Mouse (Mus musculus): ENCODE data around the gene Col16a1. TPM values are rescaled to one million over a fixed set of nuclear protein-coding genes. Genes with fewer than 3 reads are reported as not detected.

Col16a1 gene
- polyA plus RNA-seq (2015; fragmentation: Nextera tagmentation; extraction: Ambion mirVana): 3.0 and 3.1 TPM in 2 replicates

DNA sequence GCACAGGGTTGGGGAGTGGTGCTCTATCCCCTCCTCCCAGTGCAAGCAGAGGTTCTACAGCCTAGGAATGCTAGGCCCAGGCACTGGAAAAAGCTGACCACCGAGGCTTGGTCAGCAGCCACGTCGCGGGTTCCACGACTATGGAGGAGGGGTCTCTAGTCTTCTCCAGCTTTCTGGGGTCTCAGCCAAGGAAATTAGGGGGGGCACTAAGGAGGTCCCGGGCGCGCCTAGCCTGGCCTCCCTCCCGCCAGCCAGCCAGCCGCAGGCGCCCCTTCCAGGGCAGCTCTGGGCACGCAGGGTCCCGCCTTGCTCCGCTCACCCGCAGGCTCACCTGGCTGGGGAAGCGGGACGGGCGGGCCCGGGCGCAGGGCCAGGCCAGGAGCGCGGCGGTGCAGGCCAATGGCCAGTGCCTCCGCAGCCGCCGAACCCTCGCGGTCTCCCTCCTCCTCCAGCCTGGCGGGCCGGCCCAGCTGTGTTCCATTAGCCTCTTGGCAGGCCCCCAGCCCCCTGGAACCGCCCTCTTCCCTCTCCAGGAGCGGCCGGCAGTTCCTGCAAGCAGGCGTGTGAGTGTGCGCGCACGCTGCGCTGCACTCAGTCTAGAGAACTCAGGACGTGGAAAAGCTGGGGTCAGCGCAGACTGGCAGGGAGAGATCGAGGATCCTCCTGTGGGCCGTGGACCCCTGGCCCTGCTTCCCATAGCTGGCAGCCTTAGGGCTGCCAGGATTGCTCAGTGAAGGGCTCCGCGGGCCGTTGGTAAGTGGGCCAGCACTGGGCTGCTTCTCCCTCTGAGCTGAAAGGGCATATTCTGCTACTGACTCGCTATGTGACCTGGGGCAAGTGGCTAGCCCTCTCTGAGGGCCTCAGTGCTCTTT lies at the start of gene Col16a1:
Col16a1 (plus strand) TSS at position 510 of the 872 bp plus-strand sequence.
- whole genome bisulfite sequencing (ENCODE audit: insufficient replicate concordance): 6% methylated on average over 45 of the region's 46 CpGs
- ATAC-seq (ENCODE audit: low read depth): peak; percentile 27; the same call in 1 of the 2 replicates

DNA sequence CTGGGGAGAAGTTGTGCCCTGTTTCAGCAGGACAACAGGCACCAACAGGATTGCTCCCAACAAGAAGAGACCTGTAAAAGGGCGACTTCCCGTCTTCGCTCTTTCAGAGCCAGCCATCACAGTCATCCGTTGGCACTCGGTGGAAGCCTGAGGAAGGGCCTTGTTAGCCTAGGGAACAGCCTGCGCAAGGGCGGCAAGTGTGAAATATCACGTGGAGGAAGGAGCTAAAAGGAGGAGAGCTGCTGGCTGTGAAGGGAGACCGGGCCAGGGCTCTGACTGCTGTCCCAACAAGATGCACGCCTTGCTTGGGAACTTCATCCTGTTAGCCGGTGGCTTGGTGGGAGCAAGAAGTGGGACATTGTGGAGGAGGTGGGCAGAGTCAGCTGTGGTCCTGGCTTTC lies 49.5 kb upstream of the Col16a1 start:
- Histone ChIP-seq H3K27me3 (ENCODE audit: control insufficient read depth, insufficient read depth, low read depth, low read length) (no peaks in the 10 kb centered on the region; the same call in 1 of the 2 replicates), H3K36me3 (ENCODE audit: control insufficient read depth, insufficient read depth) (no peaks in the 10 kb centered on the region), H3K9me3 (replicated peaks; ENCODE audit: control insufficient read depth, low read length) (no peaks in the 10 kb centered on the region), H3K27ac (ENCODE audit: low read length) (no peak overlapping the region), H3K9ac (ENCODE audit: low read depth, low read length) (no peak overlapping the region), H3K4me1 (ENCODE audit: control insufficient read depth, low read depth, low read length) (no peaks in the 10 kb centered on the region), H3K4me2 (ENCODE audit: low read depth, low read length) (no peak overlapping the region), H3K4me3 (ENCODE audit: low read depth, low read length) (no peak overlapping the region)
- 47% methylated on average over 11 of the region's 11 CpGs for WGBS (ENCODE audit: insufficient replicate concordance)
- no peak for ATAC-seq (ENCODE audit: low read depth)

More for the DNA sequence above, at the start of gene Col16a1:
- Histone ChIP-seq H3K4me3 (ENCODE audit: low read depth, low read length) (peak within 1 kb of the TSS; percentile 16; the same call in 1 of the 2 replicates), H3K36me3 (ENCODE audit: control insufficient read depth, insufficient read depth) (no peaks in the 10 kb centered on the region), H3K9ac (ENCODE audit: low read depth, low read length) (peak within 1 kb of the TSS; percentile 26; the same call in 1 of the 2 replicates), H3K4me1 (ENCODE audit: control insufficient read depth, low read depth, low read length) (no peaks in the 10 kb centered on the region), H3K9me3 (replicated peaks; ENCODE audit: control insufficient read depth, low read length) (no peaks in the 10 kb centered on the region), H3K27ac (ENCODE audit: low read length) (no peak within 1 kb of the TSS), H3K4me2 (ENCODE audit: low read depth, low read length) (peak within 1 kb of the TSS; percentile 35; the same call in 1 of the 2 replicates), H3K27me3 (ENCODE audit: control insufficient read depth, insufficient read depth, low read depth, low read length) (peaks cover 11% of the 10 kb centered on the region)

DNA sequence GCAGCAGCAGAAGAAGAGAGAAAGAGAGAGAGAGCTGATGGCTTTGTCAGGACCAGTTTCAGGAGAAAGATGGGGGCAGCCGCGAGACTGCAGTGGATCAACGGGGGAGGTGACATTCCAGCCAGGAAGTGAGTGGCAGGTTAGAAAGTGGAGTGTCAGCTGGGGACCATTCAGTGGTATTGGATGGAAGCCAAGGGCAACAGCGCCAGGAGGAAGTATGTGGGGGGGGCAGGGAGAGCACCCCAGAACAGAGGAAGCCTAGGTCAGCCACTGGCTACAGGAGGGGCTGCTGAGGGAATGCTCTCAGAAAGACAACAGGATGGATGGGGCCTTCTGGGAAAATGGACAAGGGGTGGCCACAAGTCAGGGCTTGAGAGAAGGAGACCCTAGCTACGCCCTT lies 45.9 kb upstream of the Col16a1 start:
- no peaks in the 10 kb centered on the region for H3K36me3 ChIP-seq (ENCODE audit: control insufficient read depth, insufficient read depth)
- ATAC-seq (ENCODE audit: low read depth): no peak
- no peaks in the 10 kb centered on the region; the same call in 1 of the 2 replicates for H3K4me1 ChIP-seq (ENCODE audit: control insufficient read depth, low read depth, low read length)
- H3K27me3 ChIP-seq (ENCODE audit: control insufficient read depth, insufficient read depth, low read depth, low read length): peaks cover 8% of the 10 kb centered on the region
- no peak overlapping the region for H3K9ac ChIP-seq (ENCODE audit: low read depth, low read length)
- H3K9me3 ChIP-seq (replicated peaks; ENCODE audit: control insufficient read depth, low read length): no peaks in the 10 kb centered on the region
- H3K27ac ChIP-seq (ENCODE audit: low read length): no peak overlapping the region
- no peak overlapping the region for H3K4me3 ChIP-seq (ENCODE audit: low read depth, low read length)
- H3K4me2 ChIP-seq (ENCODE audit: low read depth, low read length): no peak overlapping the region
- 23% methylated on average over 5 of the region's 5 CpGs for WGBS (ENCODE audit: insufficient replicate concordance)

DNA sequence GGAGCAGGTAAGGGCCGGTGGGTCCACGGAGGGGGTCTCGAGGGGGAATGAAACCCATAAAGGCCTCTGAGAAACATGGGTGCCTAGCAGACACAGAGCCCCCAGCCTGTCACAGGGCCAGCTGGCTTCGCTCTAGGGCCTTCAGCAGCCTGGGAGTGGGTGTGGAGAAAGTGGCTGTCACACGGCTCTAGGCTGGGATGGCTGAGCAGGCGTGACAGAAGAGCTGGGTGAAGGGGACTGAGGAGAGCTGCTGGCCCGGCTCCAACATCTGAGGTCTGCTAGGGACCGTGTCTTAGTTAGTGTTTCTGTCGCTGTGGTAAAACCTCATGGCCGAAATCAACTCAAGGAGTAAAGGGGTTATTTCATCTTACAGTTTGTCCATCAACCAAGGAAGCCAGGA lies 45.5 kb upstream of the Col16a1 start:
- Histone ChIP-seq H3K36me3 (ENCODE audit: control insufficient read depth, insufficient read depth) (no peaks in the 10 kb centered on the region), H3K27me3 (ENCODE audit: control insufficient read depth, insufficient read depth, low read depth, low read length) (peaks cover 11% of the 10 kb centered on the region), H3K27ac (ENCODE audit: low read length) (no peak overlapping the region), H3K4me1 (ENCODE audit: control insufficient read depth, low read depth, low read length) (no peaks in the 10 kb centered on the region; the same call in 1 of the 2 replicates), H3K9me3 (replicated peaks; ENCODE audit: control insufficient read depth, low read length) (no peaks in the 10 kb centered on the region), H3K9ac (ENCODE audit: low read depth, low read length) (no peak overlapping the region), H3K4me2 (ENCODE audit: low read depth, low read length) (no peak overlapping the region), H3K4me3 (ENCODE audit: low read depth, low read length) (no peak overlapping the region)
- WGBS (ENCODE audit: insufficient replicate concordance): 50% methylated on average over 10 of the region's 10 CpGs
- no peak for ATAC-seq (ENCODE audit: low read depth)

DNA sequence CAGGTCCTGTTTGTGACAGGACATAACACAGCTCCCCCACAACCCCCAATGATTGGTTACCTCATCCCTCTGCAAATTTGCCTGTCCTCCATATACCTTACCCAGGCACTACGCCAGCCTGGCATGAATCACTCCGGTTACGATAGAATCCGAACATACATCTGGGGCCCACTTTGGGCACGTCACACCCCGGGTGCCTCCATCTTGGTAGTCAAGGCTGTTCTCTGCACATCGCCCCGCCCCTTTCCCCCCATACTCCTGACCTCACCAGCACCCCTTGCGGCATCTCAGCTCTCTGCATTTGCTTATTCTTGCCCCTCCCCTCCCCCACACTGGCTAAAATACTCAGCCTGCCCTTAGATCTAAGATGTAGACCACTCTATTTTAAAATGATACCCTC lies 42.0 kb upstream of the Col16a1 start:
- H3K4me2 ChIP-seq (ENCODE audit: low read depth, low read length): no peak overlapping the region
- no peak overlapping the region for H3K27ac ChIP-seq (ENCODE audit: low read length)
- H3K4me1 ChIP-seq (ENCODE audit: control insufficient read depth, low read depth, low read length): no peaks in the 10 kb centered on the region; the same call in 1 of the 2 replicates
- ATAC-seq (ENCODE audit: low read depth): no peak
- 49% methylated on average over 9 of the region's 9 CpGs for WGBS (ENCODE audit: insufficient replicate concordance)
- no peaks in the 10 kb centered on the region for H3K9me3 ChIP-seq (replicated peaks; ENCODE audit: control insufficient read depth, low read length)
- H3K27me3 ChIP-seq (ENCODE audit: control insufficient read depth, insufficient read depth, low read depth, low read length): peaks cover 22% of the 10 kb centered on the region
- no peak overlapping the region for H3K9ac ChIP-seq (ENCODE audit: low read depth, low read length)
- H3K4me3 ChIP-seq (ENCODE audit: low read depth, low read length): no peak overlapping the region
- H3K36me3 ChIP-seq (ENCODE audit: control insufficient read depth, insufficient read depth): no peaks in the 10 kb centered on the region

DNA sequence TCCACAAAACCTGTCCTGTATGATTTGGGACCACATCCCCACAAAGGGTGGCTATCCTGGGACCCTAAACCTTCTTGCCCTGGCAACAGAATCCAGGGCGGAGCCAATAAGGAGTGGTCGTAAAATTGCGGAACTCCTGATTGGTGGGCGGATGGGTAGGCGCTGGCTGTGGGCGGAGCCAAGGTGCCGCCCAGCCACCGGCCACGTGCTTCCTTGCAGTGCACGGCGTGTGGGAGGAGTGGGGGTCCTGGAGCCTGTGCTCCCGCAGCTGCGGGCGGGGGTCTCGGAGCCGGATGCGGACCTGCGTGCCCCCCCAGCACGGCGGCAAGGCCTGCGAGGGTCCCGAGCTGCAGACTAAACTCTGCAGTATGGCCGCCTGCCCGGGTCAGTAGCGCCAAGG lies 41.1 kb upstream of the Col16a1 start:
- 13% methylated on average over 25 of the region's 25 CpGs for WGBS (ENCODE audit: insufficient replicate concordance)
- Histone ChIP-seq H3K4me2 (ENCODE audit: low read depth, low read length) (peak overlapping the region; percentile 34), H3K27me3 (ENCODE audit: control insufficient read depth, insufficient read depth, low read depth, low read length) (peaks cover 22% of the 10 kb centered on the region), H3K36me3 (ENCODE audit: control insufficient read depth, insufficient read depth) (no peaks in the 10 kb centered on the region), H3K4me3 (ENCODE audit: low read depth, low read length) (no peak overlapping the region), H3K9ac (ENCODE audit: low read depth, low read length) (no peak overlapping the region), H3K9me3 (replicated peaks; ENCODE audit: control insufficient read depth, low read length) (no peaks in the 10 kb centered on the region), H3K4me1 (ENCODE audit: control insufficient read depth, low read depth, low read length) (no peaks in the 10 kb centered on the region; the same call in 1 of the 2 replicates), H3K27ac (ENCODE audit: low read length) (no peak overlapping the region)
- no peak for ATAC-seq (ENCODE audit: low read depth)

DNA sequence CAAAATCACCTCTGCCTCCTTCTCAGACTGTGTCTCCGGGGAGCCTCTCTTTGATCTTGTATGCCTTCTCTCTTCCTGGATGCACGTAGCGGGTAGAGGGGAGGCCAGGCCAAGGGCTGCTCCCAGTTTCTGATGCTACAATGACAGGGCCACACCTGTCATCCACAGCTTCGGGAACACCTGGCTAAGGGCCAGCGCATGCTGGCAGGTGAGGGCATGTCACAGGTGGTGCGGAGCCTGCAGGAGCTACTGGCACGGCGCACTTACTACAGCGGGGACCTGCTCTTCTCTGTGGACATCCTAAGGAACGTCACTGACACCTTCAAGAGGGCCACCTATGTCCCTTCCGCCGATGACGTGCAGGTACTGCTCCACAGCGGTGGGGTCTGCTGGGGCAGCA lies 38.6 kb upstream of the Col16a1 start:
- H3K27me3 ChIP-seq (ENCODE audit: control insufficient read depth, insufficient read depth, low read depth, low read length): peaks cover 24% of the 10 kb centered on the region
- H3K9ac ChIP-seq (ENCODE audit: low read depth, low read length): no peak overlapping the region
- H3K4me2 ChIP-seq (ENCODE audit: low read depth, low read length): no peak overlapping the region
- H3K27ac ChIP-seq (ENCODE audit: low read length): no peak overlapping the region
- WGBS (ENCODE audit: insufficient replicate concordance): 59% methylated on average over 14 of the region's 14 CpGs
- no peak for ATAC-seq (ENCODE audit: low read depth)
- H3K4me1 ChIP-seq (ENCODE audit: control insufficient read depth, low read depth, low read length): no peaks in the 10 kb centered on the region; the same call in 1 of the 2 replicates
- H3K4me3 ChIP-seq (ENCODE audit: low read depth, low read length): no peak overlapping the region
- H3K9me3 ChIP-seq (replicated peaks; ENCODE audit: control insufficient read depth, low read length): no peaks in the 10 kb centered on the region
- no peaks in the 10 kb centered on the region for H3K36me3 ChIP-seq (ENCODE audit: control insufficient read depth, insufficient read depth)

DNA sequence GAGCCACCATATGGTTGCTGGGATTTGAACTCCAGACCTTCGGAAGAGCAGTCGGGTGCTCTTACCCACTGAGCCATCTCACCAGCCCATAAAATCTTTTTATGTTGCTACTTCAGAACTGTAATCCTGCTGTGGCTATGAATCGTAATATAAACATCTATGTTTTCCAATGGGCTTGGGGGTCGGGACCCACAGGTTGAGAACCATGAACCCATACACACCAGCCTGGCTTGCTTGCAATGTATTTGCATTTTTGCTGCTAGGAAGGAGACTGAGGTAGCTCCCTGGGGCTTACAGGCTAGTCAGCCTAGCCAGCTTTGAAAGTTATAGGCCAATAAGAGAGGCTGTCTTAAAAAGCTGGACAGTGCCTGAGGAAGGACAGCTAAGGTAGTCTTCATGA lies 36.9 kb upstream of the Col16a1 start:
- H3K4me2 ChIP-seq (ENCODE audit: low read depth, low read length): no peak overlapping the region
- H3K9ac ChIP-seq (ENCODE audit: low read depth, low read length): no peak overlapping the region
- no peak overlapping the region for H3K4me3 ChIP-seq (ENCODE audit: low read depth, low read length)
- no peaks in the 10 kb centered on the region for H3K9me3 ChIP-seq (replicated peaks; ENCODE audit: control insufficient read depth, low read length)
- 63% methylated on average over 4 of the region's 4 CpGs for WGBS (ENCODE audit: insufficient replicate concordance)
- no peak for ATAC-seq (ENCODE audit: low read depth)
- no peaks in the 10 kb centered on the region; the same call in 1 of the 2 replicates for H3K4me1 ChIP-seq (ENCODE audit: control insufficient read depth, low read depth, low read length)
- H3K27ac ChIP-seq (ENCODE audit: low read length): no peak overlapping the region
- H3K27me3 ChIP-seq (ENCODE audit: control insufficient read depth, insufficient read depth, low read depth, low read length): peaks cover 21% of the 10 kb centered on the region
- H3K36me3 ChIP-seq (ENCODE audit: control insufficient read depth, insufficient read depth): no peaks in the 10 kb centered on the region

DNA sequence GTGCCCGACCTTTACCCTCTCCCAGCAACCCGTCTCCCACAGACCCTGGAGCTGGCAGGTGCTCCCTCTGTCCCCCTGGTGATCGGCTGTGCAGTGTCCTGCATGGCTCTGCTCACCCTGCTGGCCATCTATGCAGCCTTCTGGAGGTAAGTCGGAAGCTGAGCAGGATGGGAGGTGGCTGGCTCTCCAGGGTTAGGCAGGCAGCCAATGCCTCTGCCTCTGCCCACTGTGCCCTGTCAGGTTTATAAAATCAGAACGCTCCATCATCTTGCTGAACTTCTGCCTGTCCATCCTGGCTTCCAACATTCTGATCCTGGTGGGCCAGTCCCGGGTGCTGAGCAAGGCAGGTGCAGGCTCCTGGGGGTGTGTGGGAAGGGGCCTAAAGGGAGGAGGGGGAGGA lies 35.4 kb upstream of the Col16a1 start:
- Histone ChIP-seq H3K27ac (ENCODE audit: low read length) (no peak overlapping the region), H3K27me3 (ENCODE audit: control insufficient read depth, insufficient read depth, low read depth, low read length) (peaks cover 12% of the 10 kb centered on the region), H3K36me3 (ENCODE audit: control insufficient read depth, insufficient read depth) (no peaks in the 10 kb centered on the region), H3K4me2 (ENCODE audit: low read depth, low read length) (no peak overlapping the region), H3K9me3 (replicated peaks; ENCODE audit: control insufficient read depth, low read length) (no peaks in the 10 kb centered on the region), H3K4me1 (ENCODE audit: control insufficient read depth, low read depth, low read length) (no peaks in the 10 kb centered on the region), H3K4me3 (ENCODE audit: low read depth, low read length) (no peak overlapping the region), H3K9ac (ENCODE audit: low read depth, low read length) (no peak overlapping the region)
- ATAC-seq (ENCODE audit: low read depth): no peak
- 43% methylated on average over 6 of the region's 6 CpGs for WGBS (ENCODE audit: insufficient replicate concordance)
